Mouse (Mus musculus) retina, embryonic 14.5 days (tissue): Measurements from ENCODE around the gene Sfi1.
"Not testable (repeated sequence)": the region's sequence is repeated elsewhere in the genome, so short reads cannot be mapped to it uniquely, and the experiment has no call there.

Experiments
- DNase-seq: peaks from one replicate; pipeline ENCODE4 v3.0.0-alpha.2; 2015; ENCODE audit warnings: low spot score

Sfi1 gene

DNA sequence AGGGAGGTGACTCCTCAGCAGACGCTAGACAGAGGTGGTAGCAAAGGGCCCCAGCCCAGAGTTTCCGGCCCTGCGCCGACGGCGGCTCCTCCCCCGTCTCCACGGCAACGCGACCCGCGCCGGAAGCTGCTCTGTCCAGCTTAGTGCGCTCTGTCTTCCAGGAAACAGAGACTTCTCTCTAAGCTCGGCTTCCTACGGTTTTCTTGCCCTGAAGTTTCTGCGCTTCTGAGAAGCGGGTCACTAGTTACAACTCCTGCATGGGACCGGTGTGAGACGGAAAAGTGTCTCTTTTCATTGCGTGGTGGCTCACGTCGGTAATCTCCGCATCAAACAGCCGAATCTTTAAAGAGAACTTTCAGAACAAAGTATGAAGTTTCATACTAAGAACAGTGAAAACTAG is at the start of gene Sfi1:
TSS of gene Sfi1 (minus strand) at position 101 of the 400 bp plus-strand sequence.
- no peak for DNase-seq

DNA sequence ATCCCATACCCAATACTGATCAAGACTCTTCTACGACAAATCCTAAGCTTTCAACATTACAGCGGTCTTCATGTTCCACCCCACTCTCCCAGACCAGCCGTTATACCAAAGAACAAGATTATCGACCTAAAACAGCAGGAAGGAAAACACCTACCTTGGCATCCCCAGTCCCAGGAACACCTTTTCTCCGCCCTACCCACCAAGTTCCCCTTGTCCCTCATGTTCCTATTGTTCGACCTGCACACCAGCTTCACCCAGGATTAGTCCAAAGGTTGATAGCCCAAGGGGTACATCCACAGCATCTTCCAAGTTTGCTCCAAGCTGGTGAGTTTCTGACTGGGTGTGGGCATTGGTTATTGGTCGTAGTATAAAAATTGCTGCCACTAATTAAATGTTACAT is 49.1 kb upstream of the Sfi1 start:
- no peak for DNase-seq

DNA sequence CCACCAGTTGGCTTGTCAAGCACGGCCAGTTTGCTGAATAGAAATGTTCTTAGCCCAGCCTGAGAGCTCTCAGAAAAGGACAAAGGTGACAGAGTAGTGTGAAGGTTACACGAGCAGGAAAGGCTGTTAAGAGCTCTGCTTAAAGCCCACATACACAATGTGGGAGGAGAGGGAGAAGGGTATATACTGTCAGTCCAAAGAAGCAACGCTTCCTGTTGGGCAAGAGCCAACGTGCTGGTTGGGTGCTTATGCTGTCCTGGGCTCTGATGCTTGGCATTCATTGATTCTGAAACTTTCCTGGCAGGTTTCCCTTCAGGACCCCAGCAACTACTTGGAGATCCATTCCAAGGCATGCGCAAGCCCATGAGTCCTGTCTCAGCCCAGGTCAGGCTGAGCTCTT is 42.0 kb upstream of the Sfi1 start:
- DNase-seq: no peak

GRCm38 (mm10) chr11:3233704-3234103 is 40.4 kb upstream of the Sfi1 start:
- no peak for DNase-seq

DNA sequence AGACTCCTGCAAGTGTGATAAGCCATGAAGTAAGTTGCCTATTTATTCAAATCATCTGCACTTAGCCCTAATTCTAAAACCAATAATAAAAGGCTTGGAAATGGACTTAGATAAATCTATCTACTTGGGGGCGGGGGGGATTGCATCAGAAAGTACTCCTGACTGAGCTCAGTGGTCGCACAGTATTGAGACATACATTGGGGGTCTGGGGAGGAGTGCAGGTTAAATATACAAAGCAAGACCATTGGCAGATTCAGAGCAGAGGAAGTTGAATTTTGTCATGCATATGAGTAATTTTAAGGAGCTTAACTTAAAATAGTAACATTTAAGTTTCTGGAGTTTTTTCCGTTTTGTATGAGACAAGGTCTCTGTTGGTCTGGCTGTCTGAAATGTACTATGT is 39.0 kb upstream of the Sfi1 start:
- no peak for DNase-seq

DNA sequence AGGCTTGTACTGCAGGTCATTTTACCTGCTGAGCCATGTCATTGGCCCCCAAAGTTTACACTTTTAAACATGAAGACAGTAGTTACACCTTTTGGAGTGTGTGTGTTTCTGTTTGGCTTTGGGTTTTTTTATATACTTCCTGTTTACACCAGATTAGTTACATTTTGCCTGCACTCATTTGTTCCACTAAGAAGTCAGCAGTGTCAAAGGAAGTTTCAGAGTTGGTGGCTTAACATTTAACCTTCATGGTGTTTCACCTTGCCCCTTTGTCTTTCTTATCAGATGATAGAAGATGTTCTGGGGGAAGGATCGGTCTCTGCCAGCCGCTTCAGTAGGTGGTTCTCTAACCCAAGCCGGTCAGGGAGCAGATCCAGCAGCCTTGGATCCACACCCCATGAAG is 33.9 kb upstream of the Sfi1 start:
- no peak for DNase-seq

DNA sequence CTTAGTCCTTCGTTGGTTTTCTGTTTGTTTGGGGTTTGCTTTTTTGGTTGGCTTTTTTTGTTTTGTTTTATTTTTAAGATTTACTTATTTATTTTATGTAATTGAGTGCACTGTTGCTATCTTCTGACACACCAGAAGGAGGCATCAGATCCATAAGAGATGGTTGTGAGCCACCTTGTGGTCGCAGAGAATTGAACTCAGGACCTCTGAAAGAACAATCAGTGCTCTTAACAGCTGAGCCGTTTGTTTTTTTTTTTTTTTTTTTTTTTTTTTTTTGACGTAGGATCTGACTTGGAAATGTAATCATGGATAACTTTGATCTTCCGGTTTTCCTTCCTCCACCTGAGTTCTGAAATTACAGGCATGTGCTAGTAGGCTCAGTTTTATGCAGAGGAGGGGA is 29.8 kb upstream of the Sfi1 start:
- no peak for DNase-seq

DNA sequence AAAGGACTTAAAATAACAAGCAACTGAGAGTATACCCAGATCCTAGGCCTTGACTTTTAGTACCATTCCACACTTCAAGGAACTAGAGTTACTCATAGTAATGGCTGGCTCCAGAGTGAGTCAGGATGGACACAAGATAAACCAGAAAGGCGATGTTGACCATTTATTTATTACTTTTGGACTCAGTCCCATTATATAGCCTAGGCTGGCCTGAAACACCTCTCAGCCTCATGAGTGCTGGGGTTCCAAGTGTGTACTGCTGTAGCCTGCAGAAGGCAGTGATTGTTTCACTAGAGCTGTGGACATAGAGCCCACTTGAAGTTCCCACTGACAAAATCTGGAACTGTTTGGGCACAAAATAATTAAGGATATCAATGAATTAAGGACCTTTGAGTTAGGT is 19.3 kb upstream of the Sfi1 start:
- no peak for DNase-seq

- DNase-seq: no peak
Observed at GRCm38 (mm10) chr11:3206783-3207182, 13.5 kb upstream of the Sfi1 start.

- no peak for DNase-seq
Observed at GRCm38 (mm10) chr11:3205207-3205606, 11.9 kb upstream of the Sfi1 start.

- no peak for DNase-seq
Observed at GRCm38 (mm10) chr11:3203771-3204170, 10.5 kb upstream of the Sfi1 start.

DNA sequence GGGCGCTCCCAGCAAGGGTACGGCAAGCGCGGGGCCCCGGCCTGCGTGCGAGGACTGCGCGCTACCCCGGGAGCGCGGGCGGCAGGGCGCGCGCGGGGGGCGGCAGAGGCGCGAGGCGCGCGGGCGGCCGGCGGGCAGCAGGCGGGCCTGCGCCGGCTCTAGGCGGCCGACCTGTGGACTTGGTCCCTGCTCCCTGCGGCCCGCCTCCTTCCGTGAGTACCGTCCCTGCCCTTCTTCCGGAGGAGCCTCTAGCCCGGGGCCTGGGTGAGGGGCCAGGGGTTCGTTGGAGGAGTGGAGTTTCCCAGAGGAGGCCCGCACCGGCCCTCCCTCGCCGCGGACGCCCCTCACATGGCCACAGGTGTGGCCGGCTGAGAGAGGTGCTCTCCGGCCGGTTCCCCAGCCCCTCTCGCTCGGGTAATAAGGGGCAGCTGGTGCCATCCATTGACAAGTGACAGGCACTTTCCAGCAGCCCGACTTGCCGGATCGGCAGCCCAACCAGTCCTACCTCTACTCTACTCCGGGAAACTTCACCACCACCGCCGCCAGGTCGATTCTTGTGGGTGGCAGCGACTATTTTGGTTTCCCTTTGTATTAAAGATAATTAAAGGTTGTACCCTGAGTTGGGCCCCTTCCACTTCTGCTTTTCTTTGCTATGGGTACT is 9.6 kb upstream of the Sfi1 start:
- DNase-seq: peak; percentile 66

DNA sequence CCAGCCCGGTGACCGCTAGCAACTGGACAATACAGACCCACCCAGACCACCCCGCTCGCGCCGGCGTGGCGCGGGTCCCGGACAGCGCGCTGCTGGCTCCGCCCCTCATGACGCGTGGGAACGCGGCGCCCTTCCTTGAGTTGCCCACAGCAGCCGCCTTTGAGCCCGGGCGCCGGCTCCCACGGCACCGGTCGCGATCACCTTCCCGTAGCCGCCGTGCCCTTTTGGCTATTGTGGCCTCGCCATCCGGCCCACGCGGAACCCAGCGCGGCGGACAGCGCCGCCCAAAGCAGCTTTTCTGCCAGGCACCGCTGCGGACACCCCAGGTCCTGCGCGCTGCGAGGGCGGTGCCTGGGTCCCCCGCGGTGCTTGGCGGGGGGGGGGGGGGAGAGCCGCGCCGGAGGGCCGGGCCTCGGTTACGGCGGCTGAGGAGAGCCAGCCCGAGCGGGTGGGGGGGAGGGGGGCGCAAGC is 9.0 kb upstream of the Sfi1 start, which contains the start of gene Eif4enif1:
TSS of gene Eif4enif1 (plus strand) at position 162 of the 471 bp plus-strand sequence.
- DNase-seq: peak; percentile 92

DNA sequence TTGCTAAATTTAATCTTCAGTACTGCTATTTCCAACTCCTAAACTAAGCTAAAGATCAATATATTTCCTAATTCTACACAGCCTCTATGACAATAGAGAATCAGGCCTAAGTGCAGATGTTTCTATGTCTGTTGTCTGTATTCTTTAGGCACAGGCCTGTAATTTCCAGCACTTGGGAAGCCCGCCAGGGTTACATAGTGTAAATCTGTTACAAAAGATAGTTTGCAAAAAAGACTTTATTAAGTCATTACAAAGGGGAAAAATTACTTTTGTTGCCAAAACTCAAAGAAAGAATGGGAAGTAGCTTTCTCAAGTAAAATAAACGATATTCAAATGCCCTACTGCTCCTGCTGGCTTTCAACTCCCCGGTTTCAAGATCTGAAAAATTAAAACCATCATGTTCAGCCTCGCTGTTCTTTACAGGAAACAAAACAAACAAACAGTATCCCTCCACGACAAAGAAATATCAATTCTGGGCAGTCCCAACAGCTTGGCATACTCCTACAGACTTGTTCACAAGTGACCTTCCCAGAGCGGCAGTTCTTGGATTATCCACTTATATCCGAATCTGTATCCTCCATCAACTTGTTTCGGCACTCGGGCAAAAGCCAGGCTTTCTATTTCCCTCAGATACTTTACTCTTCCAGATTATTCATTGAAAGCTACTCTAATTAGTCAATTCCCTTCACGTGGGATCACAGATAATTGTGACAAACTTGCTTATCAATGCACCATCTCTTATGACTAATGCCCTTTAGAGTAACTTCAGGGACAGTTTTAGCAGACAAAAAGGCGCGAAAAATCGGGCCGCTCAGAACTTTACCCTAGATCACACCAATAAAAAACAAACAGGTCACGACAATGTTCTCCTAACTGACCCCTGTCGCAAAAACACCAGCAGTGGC is 8.3 kb upstream of the Sfi1 start:
- DNase-seq: no peak

GRCm38 (mm10) chr11:3200636-3201035 is 7.4 kb upstream of the Sfi1 start:
- not testable (repeated sequence) for DNase-seq

DNA sequence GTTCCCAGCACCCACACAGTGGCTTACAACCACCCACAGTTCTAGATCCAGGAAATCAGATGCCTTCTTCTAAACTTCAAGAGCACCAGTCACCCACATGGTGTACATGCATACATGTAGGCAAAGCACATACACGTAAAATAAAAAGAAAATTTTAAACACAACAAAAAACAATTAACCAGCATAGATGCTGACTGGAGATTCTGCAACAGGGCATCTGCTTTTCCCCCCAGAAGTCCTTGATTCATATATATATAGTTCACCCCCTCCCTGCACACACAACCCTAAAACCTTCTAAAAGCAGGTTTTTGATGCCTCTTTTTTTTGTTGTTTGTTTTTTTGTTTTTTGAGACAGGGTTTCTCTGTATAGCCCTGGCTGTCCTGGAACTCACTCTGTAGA is 10.6 kb downstream of the Sfi1 start:
- not testable (repeated sequence) for DNase-seq

GRCm38 (mm10) chr11:3181971-3182370 is 11.3 kb downstream of the Sfi1 start:
- not testable (repeated sequence) for DNase-seq

- not testable (repeated sequence) for DNase-seq
Observed at GRCm38 (mm10) chr11:3181250-3181649, 12.0 kb downstream of the Sfi1 start.

- DNase-seq: not testable (repeated sequence)
Observed at GRCm38 (mm10) chr11:3180510-3181160, 12.6 kb downstream of the Sfi1 start.

DNA sequence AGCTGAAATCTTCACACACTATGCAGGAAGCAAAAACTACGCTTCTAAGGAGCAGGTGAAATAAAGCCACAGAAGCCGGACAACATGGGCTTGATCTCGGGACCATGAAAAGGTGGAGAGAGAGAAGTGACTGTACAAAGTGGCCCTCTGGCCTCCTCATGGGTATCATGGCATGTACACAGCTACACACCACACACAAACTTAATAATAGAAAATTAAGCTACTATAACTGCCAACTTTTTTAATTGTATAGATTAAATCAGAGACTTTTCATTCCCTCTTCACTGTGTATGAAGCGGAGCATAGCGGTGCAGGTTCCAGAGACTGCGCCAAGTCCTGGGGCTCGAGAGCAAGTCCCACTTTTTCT is 13.6 kb downstream of the Sfi1 start:
- not testable (repeated sequence) for DNase-seq

- DNase-seq: not testable (repeated sequence)
Observed at GRCm38 (mm10) chr11:3178968-3179725, 14.1 kb downstream of the Sfi1 start.
